9 mouse cellular contexts compared by ENCODE assay signal in genomic region chr4:155018601-155019335, GRCm38 (mm10). TPM values are rescaled to one million over a fixed set of nuclear protein-coding genes. Genes with fewer than 3 reads are reported as not detected.
DNase-seq lines count a peak whose midpoint lies in the region; ATAC-seq and TF ChIP-seq lines count a peak whose summit lies in the region.
"Had no signal": no experiment of that assay in that cellular context is flagged by ENCODE, and none has a peak within 500 bp of the region (broad histone marks: within the 10 kb centered on the region; RNA-seq: fewer than 3 reads in every experiment).

No protein-coding gene starts in this region.

- no peak for TF ChIP-seq POLR2A in brain, embryonic 14.5 days (IDR thresholded peaks at IDR 0.05; ENCODE audit: borderline replicate concordance, extremely low read depth, insufficient read depth, insufficient read length, poor library complexity, severe bottlenecking)

- peaks cover 2% of the 10 kb centered on the region; the same call in 1 of the 2 replicates for H3K27me3 ChIP-seq in forebrain, embryonic 11.5 days (ENCODE audit: control insufficient read depth, insufficient read depth, low read length)
- no peaks in the 10 kb centered on the region for H3K27me3 ChIP-seq in intestine, postnatal 0 days (replicated peaks; ENCODE audit: control insufficient read depth, insufficient read depth, low read length)
- H3K27me3 ChIP-seq in midbrain, embryonic 12.5 days: peaks cover 47% of the 10 kb centered on the region

- H3K4me2 ChIP-seq in forebrain, embryonic 11.5 days (ENCODE audit: low read depth, low read length, severe bottlenecking): peak overlapping the region; percentile 37
- peak overlapping the region; percentile 50 for H3K4me2 ChIP-seq in intestine, postnatal 0 days (replicated peaks; ENCODE audit: low read depth)
- peak overlapping the region; percentile 42 for H3K4me2 ChIP-seq in midbrain, embryonic 12.5 days (replicated peaks)

- no peaks in the 10 kb centered on the region for H3K36me3 ChIP-seq in forebrain, embryonic 11.5 days (ENCODE audit: control insufficient read depth, insufficient read depth, low read length)
- H3K36me3 ChIP-seq in intestine, postnatal 0 days (ENCODE audit: control insufficient read depth, insufficient read depth): no peaks in the 10 kb centered on the region
- H3K36me3 ChIP-seq in midbrain, embryonic 12.5 days: no peaks in the 10 kb centered on the region

- peak overlapping the region; percentile 6; the same call in 1 of the 2 replicates for H3K27ac ChIP-seq in forebrain, embryonic 11.5 days (ENCODE audit: low read depth, low read length)
- H3K27ac ChIP-seq in intestine, postnatal 0 days (ENCODE audit: low read depth, low read length): no peak overlapping the region
- 0 out of 2 replicates have a peak overlapping the region, but pooled peaks have one; percentile 25 for H3K27ac ChIP-seq in midbrain, embryonic 12.5 days (replicated peaks)

- peak; percentile 47; the same call in 1 of the 2 replicates for ATAC-seq in forebrain, embryonic 11.5 days (replicated peaks; ENCODE audit: low FRiP score)
- no peak for ATAC-seq in intestine, postnatal 0 days
- peak; percentile 25; the same call in 1 of the 2 replicates for ATAC-seq in midbrain, embryonic 12.5 days (ENCODE audit: low FRiP score, low read depth)

- H3K4me3 ChIP-seq in forebrain, embryonic 11.5 days (ENCODE audit: low read depth, low read length): peak overlapping the region; percentile 18; the same call in 1 of the 2 replicates
- no peak overlapping the region for H3K4me3 ChIP-seq in intestine, postnatal 0 days (ENCODE audit: low read depth, low read length)
- peak overlapping the region; percentile 23; the same call in 1 of the 2 replicates for H3K4me3 ChIP-seq in midbrain, embryonic 12.5 days
- H3K4me3 ChIP-seq: megakaryocyte, embryonic 14.5 days had no signal

- peaks cover 13% of the 10 kb centered on the region for H3K4me1 ChIP-seq in forebrain, embryonic 11.5 days (replicated peaks; ENCODE audit: control insufficient read depth, insufficient read depth, low read length)
- H3K4me1 ChIP-seq in intestine, postnatal 0 days (replicated peaks; ENCODE audit: control insufficient read depth, insufficient read depth, low read length): peaks cover 5% of the 10 kb centered on the region; the same call in 1 of the 2 replicates
- peaks cover 52% of the 10 kb centered on the region for H3K4me1 ChIP-seq in midbrain, embryonic 12.5 days

- 3% methylated on average over 15 of the region's 15 CpGs for WGBS in forebrain, embryonic 11.5 days
- 20% methylated on average over 15 of the region's 15 CpGs for WGBS in intestine, postnatal 0 days
- WGBS in midbrain, embryonic 12.5 days: 5% methylated on average over 15 of the region's 15 CpGs

- H3K9ac ChIP-seq in forebrain, embryonic 11.5 days (ENCODE audit: low read length): peak overlapping the region; percentile 23; the same call in 1 of the 2 replicates
- H3K9ac ChIP-seq in intestine, postnatal 0 days (ENCODE audit: low read depth, low read length): no peak overlapping the region
- H3K9ac ChIP-seq in midbrain, embryonic 12.5 days (replicated peaks): no peak overlapping the region

- 0 out of 2 replicates have a peak, but pooled peaks have one; percentile 2 for TF ChIP-seq CTCF in brain, embryonic 14.5 days (IDR thresholded peaks at IDR 0.05; ENCODE audit: borderline replicate concordance, extremely low read depth, insufficient read depth, insufficient read length)
- peak; percentile 8; the same call in 1 of the 2 replicates for TF ChIP-seq CTCF in intestine, postnatal 0 days (IDR thresholded peaks at IDR 0.05; ENCODE audit: low read depth)

- DNase-seq in kidney, adult 18-20 months: peak; percentile 16
- no peak for DNase-seq in kidney, adult 11 months
- DNase-seq in brain, embryonic 14.5 days (ENCODE audit: low read depth): no peak
- peak; percentile 80 for DNase-seq in forebrain, embryonic 11.5 days (ENCODE audit: low spot score)
- DNase-seq in right cerebral cortex, postnatal 25 days: no peak
- no peak for DNase-seq in right cerebral cortex, postnatal 14 days

- no peaks in the 10 kb centered on the region for H3K9me3 ChIP-seq in forebrain, embryonic 11.5 days (ENCODE audit: control insufficient read depth, low read length)
- H3K9me3 ChIP-seq in intestine, postnatal 0 days (ENCODE audit: control insufficient read depth): no peaks in the 10 kb centered on the region
- no peaks in the 10 kb centered on the region for H3K9me3 ChIP-seq in midbrain, embryonic 12.5 days
- H3K9me3 ChIP-seq: megakaryocyte, embryonic 14.5 days had no signal

RNA-seq across cellular contexts. Expression of gene Plch2, which starts 37.8 kb away (rescaled TPM):
- 33.7 and 37.6 TPM in 2 replicates for polyA plus RNA-seq in brain, embryonic 14.5 days (2012; rRNA removed)
- 2.4 and 3.1 TPM in 2 replicates for polyA plus RNA-seq in forebrain, embryonic 11.5 days (2014; fragmentation: Nextera tagmentation; extraction: Ambion mirVana)
- 5.3 and 5.7 TPM in 2 replicates for polyA plus RNA-seq in intestine, postnatal 0 days (2015; fragmentation: Nextera tagmentation; extraction: Ambion mirVana)
- polyA plus RNA-seq in midbrain, embryonic 12.5 days (2016; fragmentation: Nextera tagmentation; extraction: Ambion mirVana): 3.6 and 3.7 TPM in 2 replicates

RNA-seq across cellular contexts. Expression of gene Pex10, which starts 48.0 kb away (rescaled TPM):
- 19.2 and 27.0 TPM in 2 replicates for polyA plus RNA-seq in brain, embryonic 14.5 days (2012; rRNA removed)
- 7.2 and 9.7 TPM in 2 replicates for polyA plus RNA-seq in forebrain, embryonic 11.5 days (2014; fragmentation: Nextera tagmentation; extraction: Ambion mirVana)
- polyA plus RNA-seq in intestine, postnatal 0 days (2015; fragmentation: Nextera tagmentation; extraction: Ambion mirVana): 11.7 and 12.9 TPM in 2 replicates
- 16.0 and 19.2 TPM in 2 replicates for polyA plus RNA-seq in midbrain, embryonic 12.5 days (2016; fragmentation: Nextera tagmentation; extraction: Ambion mirVana)

RNA-seq across cellular contexts. Expression of gene Pank4, which starts 54.8 kb away (rescaled TPM):
- 68.0 and 95.5 TPM in 2 replicates for polyA plus RNA-seq in brain, embryonic 14.5 days (2012; rRNA removed)
- polyA plus RNA-seq in forebrain, embryonic 11.5 days (2014; fragmentation: Nextera tagmentation; extraction: Ambion mirVana): 43.1 and 49.1 TPM in 2 replicates
- polyA plus RNA-seq in intestine, postnatal 0 days (2015; fragmentation: Nextera tagmentation; extraction: Ambion mirVana): 10.9 and 11.5 TPM in 2 replicates
- polyA plus RNA-seq in midbrain, embryonic 12.5 days (2016; fragmentation: Nextera tagmentation; extraction: Ambion mirVana): 48.5 and 50.2 TPM in 2 replicates

RNA-seq across cellular contexts. Expression of gene Hes5, which starts 58.0 kb away (rescaled TPM):
- 76.0 and 114 TPM in 2 replicates for polyA plus RNA-seq in brain, embryonic 14.5 days (2012; rRNA removed)
- polyA plus RNA-seq in forebrain, embryonic 11.5 days (2014; fragmentation: Nextera tagmentation; extraction: Ambion mirVana): 313 and 318 TPM in 2 replicates
- 0.20 and 0.29 TPM in 2 replicates for polyA plus RNA-seq in intestine, postnatal 0 days (2015; fragmentation: Nextera tagmentation; extraction: Ambion mirVana)
- polyA plus RNA-seq in midbrain, embryonic 12.5 days (2016; fragmentation: Nextera tagmentation; extraction: Ambion mirVana): 800 and 870 TPM in 2 replicates

Comparison
In these comparisons a context has a peak if more than half of its experiments do, and no peak if none do; other contexts are left out.
1. DNase-seq: peak in kidney, adult 18-20 months (single experiment) and forebrain, embryonic 11.5 days (single experiment); none in kidney, adult 11 months (single experiment), brain, embryonic 14.5 days (single experiment), right cerebral cortex, postnatal 25 days (single experiment) and right cerebral cortex, postnatal 14 days (single experiment).
2. Peak in every context shown above with its lines, with median percentiles within 50 percentile points of each other: H3K4me2 ChIP-seq.